Mouse (Mus musculus): Measurements from ENCODE around the gene Col27a1. TPM values are rescaled to one million over a fixed set of nuclear protein-coding genes. Genes with fewer than 3 reads are reported as not detected.

Col27a1 gene
- total and polyA plus RNA-seq, 2 experiments = 2.2 to 5.4 TPM

- Histone ChIP-seq H3K36me3 (ENCODE audit: control insufficient read depth, insufficient read depth, low read length) (peaks cover 19% of the 10 kb centered on the region), H3K27ac (replicated peaks; ENCODE audit: insufficient read depth, low read depth, low read length) (no peak overlapping the region), H3K9ac (ENCODE audit: low read depth, low read length) (no peak overlapping the region), H3K27me3 (ENCODE audit: control insufficient read depth, insufficient read depth, low read length) (no peaks in the 10 kb centered on the region), H3K4me3 (ENCODE audit: insufficient read depth, low read depth, low read length) (no peak overlapping the region), H3K4me1 (ENCODE audit: control insufficient read depth, insufficient read depth, low read length) (no peaks in the 10 kb centered on the region), H3K79me2 (ENCODE audit: control insufficient read depth, insufficient read depth, low read length) (no peaks in the 10 kb centered on the region)
- DNase-seq (ENCODE audit: extremely low read depth, low read depth, low spot score) = no peak
- 77% methylated on average over 2 of the region's 2 CpGs for WGBS
- TF ChIP-seq CTCF (IDR thresholded peaks at IDR 0.05; ENCODE audit: low read depth, low read length) = no peak
- no peak for TF ChIP-seq POLR2A (IDR thresholded peaks at IDR 0.05; ENCODE audit: extremely low read depth, insufficient read depth, low read length)
Measured at GRCm38 (mm10) chr4:63290081-63290480, 76.3 kb downstream of the Col27a1 start.

- Histone ChIP-seq H3K4me3 (ENCODE audit: insufficient read depth, low read depth, low read length) (no peak overlapping the region), H3K9ac (ENCODE audit: low read depth, low read length) (no peak overlapping the region), H3K27me3 (ENCODE audit: control insufficient read depth, insufficient read depth, low read length) (no peaks in the 10 kb centered on the region), H3K27ac (replicated peaks; ENCODE audit: insufficient read depth, low read depth, low read length) (no peak overlapping the region), H3K4me1 (ENCODE audit: control insufficient read depth, insufficient read depth, low read length) (no peaks in the 10 kb centered on the region), H3K79me2 (ENCODE audit: control insufficient read depth, insufficient read depth, low read length) (no peaks in the 10 kb centered on the region), H3K36me3 (ENCODE audit: control insufficient read depth, insufficient read depth, low read length) (peaks cover 19% of the 10 kb centered on the region)
- 84% methylated on average over 7 of the region's 7 CpGs for WGBS
- no peak for DNase-seq (ENCODE audit: extremely low read depth, low read depth, low spot score)
- TF ChIP-seq POLR2A (IDR thresholded peaks at IDR 0.05; ENCODE audit: extremely low read depth, insufficient read depth, low read length) (no peak), CTCF (IDR thresholded peaks at IDR 0.05; ENCODE audit: low read depth, low read length) (no peak)
Measured at GRCm38 (mm10) chr4:63291075-63291474, 77.3 kb downstream of the Col27a1 start.

GRCm38 (mm10) chr4:63291658-63292057 lies 77.9 kb downstream of the Col27a1 start:
- H3K9ac ChIP-seq (ENCODE audit: low read depth, low read length) = no peak overlapping the region
- no peak for DNase-seq (ENCODE audit: extremely low read depth, low read depth, low spot score)
- H3K4me3 ChIP-seq (ENCODE audit: insufficient read depth, low read depth, low read length) = no peak overlapping the region
- TF ChIP-seq POLR2A (IDR thresholded peaks at IDR 0.05; ENCODE audit: extremely low read depth, insufficient read depth, low read length) (no peak), CTCF (IDR thresholded peaks at IDR 0.05; ENCODE audit: low read depth, low read length) (no peak)
- no peaks in the 10 kb centered on the region for H3K79me2 ChIP-seq (ENCODE audit: control insufficient read depth, insufficient read depth, low read length)
- no peaks in the 10 kb centered on the region for H3K4me1 ChIP-seq (ENCODE audit: control insufficient read depth, insufficient read depth, low read length)
- peaks cover 16% of the 10 kb centered on the region for H3K36me3 ChIP-seq (ENCODE audit: control insufficient read depth, insufficient read depth, low read length)
- 93% methylated on average over 4 of the region's 4 CpGs for WGBS
- no peak overlapping the region for H3K27ac ChIP-seq (replicated peaks; ENCODE audit: insufficient read depth, low read depth, low read length)
- no peaks in the 10 kb centered on the region for H3K27me3 ChIP-seq (ENCODE audit: control insufficient read depth, insufficient read depth, low read length)

- no peak overlapping the region for H3K4me3 ChIP-seq (ENCODE audit: insufficient read depth, low read depth, low read length)
- no peak overlapping the region for H3K27ac ChIP-seq (replicated peaks; ENCODE audit: insufficient read depth, low read depth, low read length)
- H3K36me3 ChIP-seq (ENCODE audit: control insufficient read depth, insufficient read depth, low read length) = peaks cover 10% of the 10 kb centered on the region
- no peak overlapping the region for H3K9ac ChIP-seq (ENCODE audit: low read depth, low read length)
- H3K4me1 ChIP-seq (ENCODE audit: control insufficient read depth, insufficient read depth, low read length) = no peaks in the 10 kb centered on the region
- no peaks in the 10 kb centered on the region for H3K27me3 ChIP-seq (ENCODE audit: control insufficient read depth, insufficient read depth, low read length)
- H3K79me2 ChIP-seq (ENCODE audit: control insufficient read depth, insufficient read depth, low read length) = no peaks in the 10 kb centered on the region
- 97% methylated on average over 1 of the region's 1 CpGs for WGBS
- TF ChIP-seq POLR2A (IDR thresholded peaks at IDR 0.05; ENCODE audit: extremely low read depth, insufficient read depth, low read length) (no peak), CTCF (IDR thresholded peaks at IDR 0.05; ENCODE audit: low read depth, low read length) (no peak)
- DNase-seq (ENCODE audit: extremely low read depth, low read depth, low spot score) = no peak
Measured at GRCm38 (mm10) chr4:63295641-63296040, 81.8 kb downstream of the Col27a1 start.

GRCm38 (mm10) chr4:63296263-63296662 lies 82.5 kb downstream of the Col27a1 start:
- no peak for TF ChIP-seq CTCF (IDR thresholded peaks at IDR 0.05; ENCODE audit: low read depth, low read length)
- TF ChIP-seq POLR2A (IDR thresholded peaks at IDR 0.05; ENCODE audit: extremely low read depth, insufficient read depth, low read length) = no peak
- 78% methylated on average over 3 of the region's 3 CpGs for WGBS

GRCm38 (mm10) chr4:63296876-63297275 lies 83.1 kb downstream of the Col27a1 start:
- DNase-seq (ENCODE audit: extremely low read depth, low read depth, low spot score) = no peak
- H3K27me3 ChIP-seq (ENCODE audit: control insufficient read depth, insufficient read depth, low read length) = no peaks in the 10 kb centered on the region
- no peaks in the 10 kb centered on the region for H3K4me1 ChIP-seq (ENCODE audit: control insufficient read depth, insufficient read depth, low read length)
- no peaks in the 10 kb centered on the region for H3K79me2 ChIP-seq (ENCODE audit: control insufficient read depth, insufficient read depth, low read length)
- peaks cover 11% of the 10 kb centered on the region for H3K36me3 ChIP-seq (ENCODE audit: control insufficient read depth, insufficient read depth, low read length)
- H3K9ac ChIP-seq (ENCODE audit: low read depth, low read length) = no peak overlapping the region
- no peak overlapping the region for H3K27ac ChIP-seq (replicated peaks; ENCODE audit: insufficient read depth, low read depth, low read length)
- TF ChIP-seq CTCF (IDR thresholded peaks at IDR 0.05; ENCODE audit: low read depth, low read length) = no peak
- TF ChIP-seq POLR2A (IDR thresholded peaks at IDR 0.05; ENCODE audit: extremely low read depth, insufficient read depth, low read length) = no peak
- 91% methylated on average over 8 of the region's 8 CpGs for WGBS
- no peak overlapping the region for H3K4me3 ChIP-seq (ENCODE audit: insufficient read depth, low read depth, low read length)

More at GRCm38 (mm10) chr4:63296263-63296662, 82.5 kb downstream of the Col27a1 start:
- H3K4me1 ChIP-seq (ENCODE audit: control insufficient read depth, insufficient read depth, low read length) = no peaks in the 10 kb centered on the region
- no peaks in the 10 kb centered on the region for H3K79me2 ChIP-seq (ENCODE audit: control insufficient read depth, insufficient read depth, low read length)
- no peak overlapping the region for H3K27ac ChIP-seq (replicated peaks; ENCODE audit: insufficient read depth, low read depth, low read length)
- no peaks in the 10 kb centered on the region for H3K27me3 ChIP-seq (ENCODE audit: control insufficient read depth, insufficient read depth, low read length)
- H3K9ac ChIP-seq (ENCODE audit: low read depth, low read length) = no peak overlapping the region
- H3K4me3 ChIP-seq (ENCODE audit: insufficient read depth, low read depth, low read length) = no peak overlapping the region
- DNase-seq (ENCODE audit: extremely low read depth, low read depth, low spot score) = no peak
- H3K36me3 ChIP-seq (ENCODE audit: control insufficient read depth, insufficient read depth, low read length) = peaks cover 10% of the 10 kb centered on the region

Data from liver, adult 2 months (tissue).